ENCODE assay signal across 32 mouse cellular contexts in genomic region chr11:11701378-11701777, GRCm38 (mm10).
"Had no signal": no experiment of that assay in that cellular context is flagged by ENCODE, and none has a peak within 500 bp of the region (broad histone marks: within the 10 kb centered on the region; RNA-seq: fewer than 3 reads in every experiment).

No protein-coding gene starts in this region.

- H3K4me3 ChIP-seq: heart, embryonic 10.5 days; heart, embryonic 12.5 days; heart, embryonic 13.5 days; heart, embryonic 15.5 days; hindbrain, embryonic 10.5 days; hindbrain, embryonic 12.5 days; hindbrain, embryonic 13.5 days; hindbrain, embryonic 15.5 days; intestine, embryonic 15.5 days; kidney, embryonic 15.5 days; layer of hippocampus, adult 2 months; left cerebral cortex, adult 2 months had no signal

- DNase-seq: heart, postnatal 10 days; heart, postnatal 14 days; heart, postnatal 36 days; heart, postnatal 4 days; kidney, adult 11 months; kidney, adult 18-20 months; kidney, adult 2 months; kidney, adult 8-10 months; kidney, adult 9 months; kidney, postnatal 10 days; kidney, postnatal 14 days; kidney, postnatal 25 days; kidney, postnatal 36 days; kidney, postnatal 4 days; layer of hippocampus, adult 9-11 months; layer of hippocampus, postnatal 36 days had no signal

- H3K36me3 ChIP-seq: heart, embryonic 10.5 days; heart, embryonic 12.5 days; heart, embryonic 13.5 days; heart, embryonic 15.5 days; hindbrain, embryonic 10.5 days; hindbrain, embryonic 12.5 days; hindbrain, embryonic 13.5 days; hindbrain, embryonic 15.5 days; intestine, embryonic 15.5 days; kidney, embryonic 15.5 days had no signal

- H3K4me2 ChIP-seq: heart, embryonic 11.5 days; heart, embryonic 12.5 days; heart, embryonic 13.5 days; heart, embryonic 15.5 days; hindbrain, embryonic 12.5 days; hindbrain, embryonic 13.5 days; hindbrain, embryonic 14.5 days; hindbrain, embryonic 15.5 days; intestine, embryonic 15.5 days; kidney, embryonic 15.5 days had no signal

- H3K27me3 ChIP-seq: hindbrain, embryonic 12.5 days; hindbrain, embryonic 13.5 days; hindbrain, embryonic 15.5 days; intestine, embryonic 15.5 days; kidney, embryonic 15.5 days had no signal

- H3K9me3 ChIP-seq: heart, embryonic 10.5 days; heart, embryonic 12.5 days; heart, embryonic 13.5 days; heart, embryonic 15.5 days; hindbrain, embryonic 10.5 days; hindbrain, embryonic 12.5 days; hindbrain, embryonic 13.5 days; hindbrain, embryonic 15.5 days; intestine, embryonic 15.5 days; kidney, embryonic 15.5 days had no signal

- H3K4me1 ChIP-seq: heart, embryonic 10.5 days; heart, embryonic 12.5 days; heart, embryonic 13.5 days; heart, embryonic 15.5 days; hindbrain, embryonic 10.5 days; hindbrain, embryonic 12.5 days; hindbrain, embryonic 15.5 days; intestine, embryonic 15.5 days; kidney, embryonic 15.5 days had no signal

- H3K9ac ChIP-seq: heart, embryonic 12.5 days; heart, embryonic 13.5 days; heart, embryonic 15.5 days; hindbrain, embryonic 12.5 days; hindbrain, embryonic 13.5 days; hindbrain, embryonic 14.5 days; hindbrain, embryonic 15.5 days; intestine, embryonic 15.5 days; kidney, embryonic 15.5 days had no signal

- H3K27ac ChIP-seq: heart, embryonic 10.5 days; heart, embryonic 13.5 days; heart, embryonic 15.5 days; hindbrain, embryonic 10.5 days; hindbrain, embryonic 12.5 days; hindbrain, embryonic 13.5 days; hindbrain, embryonic 14.5 days; hindbrain, embryonic 15.5 days; hindbrain, postnatal 0 days; intestine, embryonic 15.5 days; kidney, embryonic 15.5 days; kidney, postnatal 0 days; layer of hippocampus, adult 2 months; left cerebral cortex, adult 2 months had no signal
